Mouse (Mus musculus): Measurements from ENCODE around the gene Camk1d. TPM values are rescaled to one million over a fixed set of nuclear protein-coding genes. Genes with fewer than 3 reads are reported as not detected.
A peak's percentile ranks its signal among the peaks of the same experiment; 100 is the strongest.

The Camk1d gene
- polyA plus RNA-seq, 2 experiments: 4.9 to 7.7 TPM

DNA sequence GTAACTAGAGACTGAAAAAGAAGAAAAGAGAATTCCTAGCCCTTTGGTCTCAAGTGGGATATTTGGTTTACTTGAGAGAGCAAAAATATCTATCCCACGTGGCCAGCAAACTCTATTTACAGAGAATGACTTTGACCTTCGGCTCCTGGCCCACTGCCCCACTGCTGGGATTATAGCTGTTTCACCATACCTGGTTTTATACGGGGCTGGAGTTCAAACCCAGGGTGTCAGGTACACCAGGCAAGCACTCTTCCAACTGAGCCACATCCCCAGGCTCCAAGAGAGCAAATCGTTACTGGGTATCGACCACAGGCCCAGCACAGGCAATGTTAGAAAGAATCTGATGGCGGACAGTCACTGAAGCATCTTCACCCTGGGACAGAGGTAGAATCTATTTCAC, 34.9 kb upstream of the Camk1d start:
- ATAC-seq (ENCODE audit: low FRiP score, low read depth): peak; percentile 55

DNA sequence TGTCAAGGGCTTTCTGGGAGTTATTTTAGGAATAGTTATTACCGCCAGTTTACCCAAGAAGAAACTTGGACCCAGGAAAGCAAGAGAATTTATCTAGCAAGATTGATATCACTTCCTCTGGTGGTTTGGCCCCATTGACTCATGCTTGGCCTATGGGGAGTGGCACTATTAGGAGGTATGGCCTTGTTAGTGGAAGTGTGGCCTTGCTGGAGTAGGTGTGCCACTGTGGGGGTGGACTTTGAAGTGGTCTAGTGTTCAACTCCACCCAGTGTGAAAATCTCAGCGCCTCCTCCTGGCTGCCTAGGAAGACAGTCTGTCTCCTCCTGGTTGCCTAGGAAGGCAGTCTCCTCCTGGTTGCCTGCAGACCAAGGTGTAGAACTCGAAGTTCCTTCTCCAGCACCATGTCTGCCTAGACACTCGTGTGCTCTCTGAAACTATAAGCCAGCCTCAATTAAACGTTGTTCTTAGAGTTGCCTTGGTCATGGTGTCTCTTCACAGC, 33.3 kb upstream of the Camk1d start:
- 87% methylated on average over 5 of the region's 5 CpGs for WGBS

More for the DNA sequence above, 34.9 kb upstream of the Camk1d start:
- no peaks in the 10 kb centered on the region for H3K27me3 ChIP-seq (ENCODE audit: control insufficient read depth, insufficient read depth, low read length)
- no peak overlapping the region for H3K4me2 ChIP-seq (replicated peaks; ENCODE audit: low read depth, low read length, severe bottlenecking)
- H3K9me3 ChIP-seq (ENCODE audit: control insufficient read depth, low read length): no peaks in the 10 kb centered on the region
- H3K27ac ChIP-seq (replicated peaks; ENCODE audit: low read depth, low read length): no peak overlapping the region
- 60% methylated on average over 6 of the region's 6 CpGs for WGBS
- DNase-seq (ENCODE audit: low spot score): peak; percentile 42
- no peak overlapping the region for H3K4me3 ChIP-seq (replicated peaks; ENCODE audit: low read length)
- TF ChIP-seq POLR2A (IDR thresholded peaks at IDR 0.05; ENCODE audit: borderline replicate concordance, extremely low read depth, insufficient read depth, insufficient read length): no peak
- H3K9ac ChIP-seq (ENCODE audit: low read depth, low read length, severe bottlenecking): no peak overlapping the region
- H3K36me3 ChIP-seq (ENCODE audit: control insufficient read depth, insufficient read depth, low read length): no peaks in the 10 kb centered on the region
- H3K4me1 ChIP-seq (ENCODE audit: control insufficient read depth, insufficient read depth, low read length): peaks cover 3% of the 10 kb centered on the region

GRCm38 (mm10) chr2:5746529-5746928, 32.2 kb upstream of the Camk1d start:
- Histone ChIP-seq H3K4me3 (replicated peaks; ENCODE audit: low read length) (no peak overlapping the region), H3K27me3 (ENCODE audit: control insufficient read depth, insufficient read depth, low read length) (no peaks in the 10 kb centered on the region), H3K4me2 (replicated peaks; ENCODE audit: low read depth, low read length, severe bottlenecking) (0 out of 2 replicates have a peak overlapping the region, but pooled peaks have one; percentile 11), H3K4me1 (ENCODE audit: control insufficient read depth, insufficient read depth, low read length) (peaks cover 3% of the 10 kb centered on the region), H3K27ac (replicated peaks; ENCODE audit: low read depth, low read length) (no peak overlapping the region), H3K9ac (ENCODE audit: low read depth, low read length, severe bottlenecking) (no peak overlapping the region), H3K36me3 (ENCODE audit: control insufficient read depth, insufficient read depth, low read length) (no peaks in the 10 kb centered on the region), H3K9me3 (ENCODE audit: control insufficient read depth, low read length) (no peaks in the 10 kb centered on the region)
- ATAC-seq (ENCODE audit: low FRiP score, low read depth) (no peak), DNase-seq (ENCODE audit: low spot score) (no peak)
- WGBS: 48% methylated on average over 12 of the region's 12 CpGs
- TF ChIP-seq POLR2A (IDR thresholded peaks at IDR 0.05; ENCODE audit: borderline replicate concordance, extremely low read depth, insufficient read depth, insufficient read length): no peak

More for the DNA sequence above, 33.3 kb upstream of the Camk1d start:
- no peaks in the 10 kb centered on the region for H3K9me3 ChIP-seq (ENCODE audit: control insufficient read depth, low read length)
- no peak for TF ChIP-seq POLR2A (IDR thresholded peaks at IDR 0.05; ENCODE audit: borderline replicate concordance, extremely low read depth, insufficient read depth, insufficient read length)
- no peak overlapping the region for H3K9ac ChIP-seq (ENCODE audit: low read depth, low read length, severe bottlenecking)
- H3K4me3 ChIP-seq (replicated peaks; ENCODE audit: low read length): no peak overlapping the region
- no peak overlapping the region for H3K27ac ChIP-seq (replicated peaks; ENCODE audit: low read depth, low read length)
- no peak overlapping the region for H3K4me2 ChIP-seq (replicated peaks; ENCODE audit: low read depth, low read length, severe bottlenecking)
- DNase-seq (ENCODE audit: low spot score): no peak
- H3K36me3 ChIP-seq (ENCODE audit: control insufficient read depth, insufficient read depth, low read length): no peaks in the 10 kb centered on the region
- peaks cover 3% of the 10 kb centered on the region for H3K4me1 ChIP-seq (ENCODE audit: control insufficient read depth, insufficient read depth, low read length)
- no peak for ATAC-seq (ENCODE audit: low FRiP score, low read depth)
- no peaks in the 10 kb centered on the region for H3K27me3 ChIP-seq (ENCODE audit: control insufficient read depth, insufficient read depth, low read length)

DNA sequence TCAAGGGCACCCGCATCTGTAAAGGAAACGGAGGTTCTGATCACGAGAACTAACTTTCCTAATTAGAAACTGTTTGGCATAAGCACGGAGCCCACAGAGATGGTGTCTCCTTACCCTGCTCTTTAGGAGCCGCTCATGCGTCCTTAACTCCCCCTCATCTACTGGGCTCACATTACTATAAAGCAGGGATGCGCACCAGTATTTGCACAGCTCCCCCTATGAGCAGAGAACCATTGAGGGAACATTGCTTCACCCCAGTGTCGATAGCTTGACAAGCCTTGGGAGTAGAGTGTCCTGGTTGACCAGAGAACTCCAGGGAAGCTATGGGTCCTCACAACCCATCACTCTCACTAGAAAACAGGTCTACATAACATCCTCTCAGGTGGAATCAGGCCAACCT, 29.6 kb upstream of the Camk1d start:
- no peaks in the 10 kb centered on the region for H3K9me3 ChIP-seq (ENCODE audit: control insufficient read depth, low read length)
- WGBS: 65% methylated on average over 8 of the region's 8 CpGs
- H3K4me2 ChIP-seq (replicated peaks; ENCODE audit: low read depth, low read length, severe bottlenecking): no peak overlapping the region
- no peak overlapping the region for H3K27ac ChIP-seq (replicated peaks; ENCODE audit: low read depth, low read length)
- peaks cover 3% of the 10 kb centered on the region for H3K4me1 ChIP-seq (ENCODE audit: control insufficient read depth, insufficient read depth, low read length)
- no peak for DNase-seq (ENCODE audit: low spot score)
- H3K9ac ChIP-seq (ENCODE audit: low read depth, low read length, severe bottlenecking): no peak overlapping the region
- H3K36me3 ChIP-seq (ENCODE audit: control insufficient read depth, insufficient read depth, low read length): no peaks in the 10 kb centered on the region
- TF ChIP-seq POLR2A (IDR thresholded peaks at IDR 0.05; ENCODE audit: borderline replicate concordance, extremely low read depth, insufficient read depth, insufficient read length): no peak
- ATAC-seq (ENCODE audit: low FRiP score, low read depth): no peak
- no peaks in the 10 kb centered on the region for H3K27me3 ChIP-seq (ENCODE audit: control insufficient read depth, insufficient read depth, low read length)
- no peak overlapping the region for H3K4me3 ChIP-seq (replicated peaks; ENCODE audit: low read length)

DNA sequence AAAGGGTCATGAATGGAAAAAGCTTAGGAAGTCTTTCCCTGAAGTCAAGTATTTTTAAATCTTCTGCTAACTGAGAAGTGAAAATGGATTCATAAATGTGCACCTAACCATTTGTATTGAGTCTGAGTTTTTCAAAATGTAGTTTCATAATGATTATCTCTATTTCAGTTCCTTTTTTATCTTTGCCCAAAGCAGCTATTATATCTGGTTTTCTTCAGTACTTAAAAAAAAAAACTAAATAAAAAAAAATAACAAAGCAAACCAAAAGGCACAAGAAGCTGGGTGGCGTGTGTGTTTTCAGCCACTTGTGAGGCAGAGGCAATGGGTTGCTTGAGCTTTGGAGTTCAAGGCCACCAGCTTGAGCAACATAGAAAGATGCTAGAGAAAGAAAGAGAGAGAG, 26.6 kb upstream of the Camk1d start:
- Histone ChIP-seq H3K36me3 (ENCODE audit: control insufficient read depth, insufficient read depth, low read length) (no peaks in the 10 kb centered on the region), H3K4me1 (ENCODE audit: control insufficient read depth, insufficient read depth, low read length) (no peaks in the 10 kb centered on the region), H3K4me2 (replicated peaks; ENCODE audit: low read depth, low read length, severe bottlenecking) (no peak overlapping the region), H3K9ac (ENCODE audit: low read depth, low read length, severe bottlenecking) (no peak overlapping the region), H3K27me3 (ENCODE audit: control insufficient read depth, insufficient read depth, low read length) (no peaks in the 10 kb centered on the region), H3K9me3 (ENCODE audit: control insufficient read depth, low read length) (no peaks in the 10 kb centered on the region), H3K27ac (replicated peaks; ENCODE audit: low read depth, low read length) (no peak overlapping the region), H3K4me3 (replicated peaks; ENCODE audit: low read length) (no peak overlapping the region)
- no peak for TF ChIP-seq POLR2A (IDR thresholded peaks at IDR 0.05; ENCODE audit: borderline replicate concordance, extremely low read depth, insufficient read depth, insufficient read length)
- ATAC-seq (ENCODE audit: low FRiP score, low read depth) (no peak), DNase-seq (ENCODE audit: low spot score) (no peak)
- 79% methylated on average over 1 of the region's 1 CpGs for WGBS

DNA sequence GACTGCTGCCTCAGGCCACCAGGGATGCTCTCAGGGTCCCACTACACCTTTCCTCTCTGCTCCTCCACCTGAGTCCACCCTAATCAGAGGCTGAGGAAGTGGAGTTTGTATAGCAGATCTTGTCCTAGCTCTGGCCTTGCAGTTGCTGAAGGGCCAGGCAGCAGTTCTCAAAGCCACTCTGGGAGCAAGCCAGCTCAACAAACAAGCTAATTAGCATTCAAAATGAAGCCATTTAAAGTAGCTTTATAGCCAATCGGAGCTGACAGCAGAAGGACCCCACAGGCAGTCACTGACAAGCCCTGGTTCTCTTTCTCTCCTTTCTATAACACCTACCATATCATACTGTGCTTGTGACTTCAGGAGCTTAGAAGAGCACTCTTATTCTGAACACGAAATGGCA, 21.6 kb upstream of the Camk1d start:
- Histone ChIP-seq H3K9me3 (ENCODE audit: control insufficient read depth, low read length) (no peaks in the 10 kb centered on the region), H3K9ac (ENCODE audit: low read depth, low read length, severe bottlenecking) (no peak overlapping the region), H3K27me3 (ENCODE audit: control insufficient read depth, insufficient read depth, low read length) (no peaks in the 10 kb centered on the region), H3K27ac (replicated peaks; ENCODE audit: low read depth, low read length) (no peak overlapping the region), H3K36me3 (ENCODE audit: control insufficient read depth, insufficient read depth, low read length) (no peaks in the 10 kb centered on the region), H3K4me2 (replicated peaks; ENCODE audit: low read depth, low read length, severe bottlenecking) (no peak overlapping the region), H3K4me1 (ENCODE audit: control insufficient read depth, insufficient read depth, low read length) (0 out of 2 replicates have a peak, but pooled peaks cover 4% of the 10 kb centered on the region), H3K4me3 (replicated peaks; ENCODE audit: low read length) (no peak overlapping the region)
- WGBS: 26% methylated on average over 2 of the region's 2 CpGs
- TF ChIP-seq POLR2A (IDR thresholded peaks at IDR 0.05; ENCODE audit: borderline replicate concordance, extremely low read depth, insufficient read depth, insufficient read length): no peak
- ATAC-seq (ENCODE audit: low FRiP score, low read depth) (no peak), DNase-seq (ENCODE audit: low spot score) (no peak)

Measured in limb, embryonic 14.5 days (tissue).